Mouse (Mus musculus) liver, embryonic 12.5 days (tissue): ENCODE measurements around the gene Wwc1. TPM values are rescaled to one million over a fixed set of nuclear protein-coding genes. Genes with fewer than 3 reads are reported as not detected.
"Not testable (repeated sequence)": the region's sequence is repeated elsewhere in the genome, so short reads cannot be mapped to it uniquely, and the experiment has no call there.

Experiments used
- ATAC-seq: fragments of 200-750 bp; cut with Nextera tagmentation; 2 replicates; pipeline ENCODE4 v1.8.0; 2017; ENCODE audit warnings: moderate number of reproducible peaks, mild to moderate bottlenecking, moderate library complexity
- H3K27ac ChIP-seq: fragments of 300-500 bp; sonication (generic); 2 replicates; pipeline ENCODE4 v1.5.1; 2016; ENCODE audit warnings: mild to moderate bottlenecking
- H3K27me3 ChIP-seq: fragments of 300-500 bp; sonication (generic); replicated peaks from 2 replicates; pipeline ENCODE4 v1.6.1; 2016; ENCODE audit warnings: mild to moderate bottlenecking, moderate library complexity
- H3K36me3 ChIP-seq: fragments of 300-500 bp; sonication (generic); 2 replicates; pipeline ENCODE4 v1.6.1; 2016; ENCODE audit warnings: mild to moderate bottlenecking, moderate library complexity
- H3K4me1 ChIP-seq: fragments of 300-500 bp; sonication (generic); 2 replicates; pipeline ENCODE4 v1.6.1; 2016
- H3K4me2 ChIP-seq: fragments of 300-500 bp; sonication (generic); 2 replicates; pipeline ENCODE4 v1.6.1; 2016; ENCODE audit warnings: mild to moderate bottlenecking, moderate library complexity
- H3K4me3 ChIP-seq: fragments of 300-500 bp; sonication (generic); 2 replicates; pipeline ENCODE4 v1.5.1; 2016; ENCODE audit warnings: mild to moderate bottlenecking, moderate library complexity
- H3K9ac ChIP-seq: fragments of 300-500 bp; sonication (generic); 2 replicates; pipeline ENCODE4 v1.6.1; 2016; ENCODE audit warnings: mild to moderate bottlenecking, moderate library complexity
- H3K9me3 ChIP-seq: fragments of 300-500 bp; sonication (generic); replicated peaks from 2 replicates; pipeline ENCODE4 v1.6.1; 2016; ENCODE audit warnings: mild to moderate bottlenecking, moderate library complexity
- WGBS: fragments of 180-500 bp; shearing (Covaris S2); methylation state at CpG from one replicate; pipeline ENCODE4 v1.1.7; 2016; ENCODE audit not compliant: insufficient replicate concordance; 5-methylcytosine and 5-hydroxymethylcytosine counted together
- polyA plus RNA-seq: library from polyadenylated mRNA; unstranded; fragments of >200 nt; fragmentation: Nextera tagmentation; extraction: Ambion mirVana; gene quantifications from 2 replicates; pipeline ENCODE4 v1.2.1, GENCODE M21; 2016

Wwc1 gene
- polyA plus RNA-seq, 1 experiment from 2014 or later = 3.0 TPM

DNA sequence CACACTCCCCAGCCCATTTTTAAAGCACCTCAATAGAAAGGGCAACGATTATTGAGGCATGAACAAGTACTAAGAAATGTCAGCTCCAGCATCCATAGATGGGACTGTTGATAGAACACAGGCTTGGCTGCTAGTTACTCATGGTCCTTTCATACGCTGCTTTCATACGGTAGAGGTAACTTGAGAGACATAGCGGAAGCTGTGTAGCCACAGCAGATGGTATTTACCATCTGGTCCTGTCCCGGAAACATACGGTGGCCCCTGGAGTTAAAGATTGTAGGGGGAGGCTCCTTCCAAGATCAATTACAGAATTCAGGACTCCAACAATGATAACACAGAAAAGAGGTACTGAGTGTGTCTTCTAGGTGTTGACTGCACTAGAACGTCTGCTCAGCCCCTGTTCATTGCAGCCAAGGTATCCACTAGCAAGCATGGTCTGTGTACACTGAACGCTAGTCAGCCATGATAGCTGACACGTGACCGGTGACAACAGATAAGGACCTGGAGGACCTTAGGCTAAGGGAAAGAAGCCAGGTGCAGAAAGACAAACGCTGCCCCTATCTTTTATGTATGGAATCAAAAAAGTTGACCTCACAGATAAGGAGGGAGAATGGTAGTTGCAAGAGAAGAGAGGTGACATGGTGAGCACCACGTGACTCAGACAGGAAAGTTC, 122.8 kb downstream of the Wwc1 start:
- ATAC-seq = no peak
- no peak overlapping the region for H3K9ac ChIP-seq
- H3K36me3 ChIP-seq = no peaks in the 10 kb centered on the region
- no peaks in the 10 kb centered on the region for H3K27me3 ChIP-seq
- 62% methylated on average over 12 of the region's 12 CpGs for WGBS
- H3K27ac ChIP-seq = no peak overlapping the region
- no peak overlapping the region for H3K4me2 ChIP-seq
- H3K4me1 ChIP-seq = no peaks in the 10 kb centered on the region
- H3K4me3 ChIP-seq = no peak overlapping the region
- no peaks in the 10 kb centered on the region for H3K9me3 ChIP-seq

GRCm38 (mm10) chr11:35856359-35857040, 123.8 kb downstream of the Wwc1 start:
- Histone ChIP-seq H3K4me3 (no peak overlapping the region), H3K9ac (no peak overlapping the region), H3K36me3 (peaks cover 4% of the 10 kb centered on the region; the same call in 1 of the 2 replicates), H3K27ac (no peak overlapping the region), H3K9me3 (no peaks in the 10 kb centered on the region), H3K4me1 (no peaks in the 10 kb centered on the region), H3K4me2 (no peak overlapping the region), H3K27me3 (no peaks in the 10 kb centered on the region)
- no peak for ATAC-seq
- WGBS = 66% methylated on average over 11 of the region's 11 CpGs

DNA sequence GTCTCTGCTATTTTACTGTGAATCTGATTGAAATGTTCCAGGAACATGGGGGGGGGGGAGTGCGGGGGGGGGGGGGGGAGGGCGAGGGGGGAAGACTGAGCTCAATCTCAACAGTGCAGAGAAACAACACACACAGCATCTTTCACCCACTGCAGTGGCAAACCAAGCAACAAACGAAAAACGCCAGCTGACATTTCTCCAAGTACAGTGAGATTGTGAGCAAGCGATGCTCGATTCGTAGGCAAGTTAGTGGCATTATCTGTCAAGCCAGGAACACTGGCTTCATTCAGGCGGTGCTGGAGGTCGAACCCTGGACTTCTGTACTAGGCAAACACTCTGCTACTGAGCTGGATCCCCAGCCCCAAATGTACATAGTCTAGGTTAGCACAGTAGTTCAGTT, 124.8 kb downstream of the Wwc1 start:
- Histone ChIP-seq H3K9me3 (no peaks in the 10 kb centered on the region), H3K36me3 (peaks cover 9% of the 10 kb centered on the region; the same call in 1 of the 2 replicates), H3K4me2 (no peak overlapping the region), H3K27ac (no peak overlapping the region), H3K27me3 (no peaks in the 10 kb centered on the region), H3K4me1 (no peaks in the 10 kb centered on the region), H3K4me3 (no peak overlapping the region), H3K9ac (no peak overlapping the region)
- WGBS = 82% methylated on average over 7 of the region's 9 CpGs
- no peak for ATAC-seq

GRCm38 (mm10) chr11:35854941-35855340, 125.4 kb downstream of the Wwc1 start:
- Histone ChIP-seq H3K27ac (no peak overlapping the region), H3K4me3 (no peak overlapping the region), H3K36me3 (peaks cover 9% of the 10 kb centered on the region; the same call in 1 of the 2 replicates), H3K4me2 (no peak overlapping the region), H3K4me1 (no peaks in the 10 kb centered on the region), H3K9me3 (no peaks in the 10 kb centered on the region), H3K27me3 (no peaks in the 10 kb centered on the region), H3K9ac (no peak overlapping the region)
- 68% methylated on average over 5 of the region's 5 CpGs for whole genome bisulfite sequencing
- ATAC-seq = no peak

DNA sequence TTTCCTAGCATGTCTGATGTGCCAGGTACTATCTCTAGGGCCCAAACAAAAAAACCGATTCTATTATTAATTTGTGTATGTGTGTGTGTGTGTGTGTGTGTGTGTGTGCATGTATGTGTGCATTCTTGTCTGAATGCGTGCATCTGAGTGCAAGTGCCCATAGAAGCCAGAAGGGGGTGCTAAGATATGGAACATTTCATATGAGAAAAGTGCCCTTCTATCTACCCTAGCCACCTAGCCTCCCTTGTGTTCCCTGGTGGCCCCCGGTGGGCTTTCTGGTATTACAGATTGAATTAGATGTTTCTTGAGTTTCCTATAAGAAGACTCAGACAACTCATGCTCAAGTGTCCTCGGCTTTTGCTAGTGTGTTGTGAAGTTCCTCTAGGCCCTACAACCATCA, 126.7 kb downstream of the Wwc1 start:
- Histone ChIP-seq H3K4me3 (no peak overlapping the region), H3K27me3 (no peaks in the 10 kb centered on the region), H3K9me3 (no peaks in the 10 kb centered on the region), H3K4me1 (no peaks in the 10 kb centered on the region), H3K36me3 (peaks cover 9% of the 10 kb centered on the region; the same call in 1 of the 2 replicates), H3K9ac (no peak overlapping the region), H3K27ac (no peak overlapping the region), H3K4me2 (no peak overlapping the region)
- ATAC-seq = no peak
- 78% methylated on average over 4 of the region's 4 CpGs for WGBS

DNA sequence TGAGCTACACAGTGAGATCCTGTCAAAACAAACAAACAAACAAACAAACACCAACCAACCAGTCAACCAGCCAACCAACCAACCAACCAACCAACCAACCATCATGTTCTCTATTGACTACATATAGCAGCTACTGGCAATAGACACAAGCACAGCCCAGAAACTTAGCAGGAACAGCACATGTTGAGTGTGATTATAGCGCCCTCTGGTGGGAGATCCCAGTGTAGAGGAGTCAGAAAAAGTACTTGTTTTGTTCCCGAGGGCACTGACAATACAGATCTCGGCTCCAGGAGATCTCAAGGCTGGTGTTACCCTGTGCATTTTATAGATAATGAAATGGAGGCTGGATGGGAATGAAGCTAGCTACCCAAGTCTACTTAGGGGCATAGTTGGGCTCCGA, 127.6 kb downstream of the Wwc1 start:
- no peak overlapping the region for H3K4me2 ChIP-seq
- no peak overlapping the region for H3K27ac ChIP-seq
- no peak overlapping the region for H3K4me3 ChIP-seq
- H3K9ac ChIP-seq = no peak overlapping the region
- H3K36me3 ChIP-seq = peaks cover 9% of the 10 kb centered on the region; the same call in 1 of the 2 replicates
- 43% methylated on average over 4 of the region's 4 CpGs for WGBS
- no peaks in the 10 kb centered on the region for H3K27me3 ChIP-seq
- no peak for ATAC-seq
- H3K4me1 ChIP-seq = no peaks in the 10 kb centered on the region
- no peaks in the 10 kb centered on the region for H3K9me3 ChIP-seq

DNA sequence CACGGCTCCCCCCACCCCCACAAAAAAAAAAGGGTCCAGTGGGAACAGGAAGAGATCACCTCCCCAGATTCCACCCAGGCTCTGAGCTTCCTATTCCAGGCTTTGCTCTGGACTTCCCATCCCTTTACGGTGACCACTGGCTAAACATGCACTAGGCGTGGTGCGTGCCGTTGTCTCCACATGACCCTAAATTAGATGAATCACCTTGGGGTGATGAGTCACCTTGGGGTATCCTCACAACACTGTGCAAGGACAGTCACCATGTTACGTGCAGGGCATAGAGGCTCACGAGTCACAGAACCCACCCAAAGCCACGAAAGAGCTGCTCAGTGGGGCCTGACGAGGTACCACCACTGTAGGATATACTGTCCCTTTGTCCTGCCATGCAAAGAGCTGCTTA, 136.0 kb downstream of the Wwc1 start:
- WGBS = 70% methylated on average over 9 of the region's 9 CpGs
- Histone ChIP-seq H3K4me2 (no peak overlapping the region), H3K4me1 (peaks cover 11% of the 10 kb centered on the region), H3K9ac (no peak overlapping the region), H3K9me3 (no peaks in the 10 kb centered on the region), H3K4me3 (no peak overlapping the region), H3K27ac (no peak overlapping the region), H3K27me3 (no peaks in the 10 kb centered on the region), H3K36me3 (no peaks in the 10 kb centered on the region)
- ATAC-seq = no peak

- not testable (repeated sequence) for H3K4me3 ChIP-seq, H3K27ac ChIP-seq, H3K9me3 ChIP-seq, H3K9ac ChIP-seq, H3K27me3 ChIP-seq, H3K4me2 ChIP-seq, H3K36me3 ChIP-seq, ATAC-seq
- 70% methylated on average over 4 of the region's 4 CpGs for WGBS
- H3K4me1 ChIP-seq = peaks cover 24% of the 10 kb centered on the region
Measured at GRCm38 (mm10) chr11:35842560-35842959, 137.8 kb downstream of the Wwc1 start.

DNA sequence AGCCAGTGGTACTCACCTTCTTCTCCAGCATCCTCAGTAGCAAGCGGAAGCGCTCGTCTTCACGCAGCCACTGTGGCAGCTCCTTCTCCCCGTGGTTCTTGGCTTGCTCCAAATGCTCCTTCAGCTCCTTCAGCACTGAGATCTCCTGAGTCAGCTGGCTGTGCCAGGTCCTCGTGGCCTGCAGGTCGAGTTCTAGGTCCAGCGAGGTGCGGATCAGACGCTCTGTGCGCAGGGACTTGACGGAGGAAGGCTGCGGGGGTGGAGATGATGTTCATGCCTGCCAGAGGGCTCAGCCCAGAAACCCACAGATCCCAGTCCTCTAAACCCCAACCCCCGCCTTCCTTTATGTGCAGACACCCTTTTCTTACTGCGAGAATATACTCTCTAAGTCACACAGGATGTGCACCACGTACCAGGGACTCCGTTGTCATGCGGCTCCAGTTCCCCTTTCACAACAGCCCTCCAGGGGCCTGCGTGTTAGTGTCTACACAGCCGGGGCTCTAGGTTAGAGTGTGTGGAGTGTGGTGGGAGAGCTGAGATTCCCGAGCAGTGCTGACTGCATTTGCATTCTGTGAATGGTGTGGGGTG, 138.5 kb downstream of the Wwc1 start:
- 63% methylated on average over 21 of the region's 21 CpGs for WGBS
- no peak overlapping the region for H3K27ac ChIP-seq
- H3K4me1 ChIP-seq = peaks cover 27% of the 10 kb centered on the region
- no peak overlapping the region for H3K9ac ChIP-seq
- H3K36me3 ChIP-seq = no peaks in the 10 kb centered on the region
- H3K4me3 ChIP-seq = no peak overlapping the region
- no peak for ATAC-seq
- no peak overlapping the region for H3K4me2 ChIP-seq
- H3K27me3 ChIP-seq = no peaks in the 10 kb centered on the region
- H3K9me3 ChIP-seq = no peaks in the 10 kb centered on the region

DNA sequence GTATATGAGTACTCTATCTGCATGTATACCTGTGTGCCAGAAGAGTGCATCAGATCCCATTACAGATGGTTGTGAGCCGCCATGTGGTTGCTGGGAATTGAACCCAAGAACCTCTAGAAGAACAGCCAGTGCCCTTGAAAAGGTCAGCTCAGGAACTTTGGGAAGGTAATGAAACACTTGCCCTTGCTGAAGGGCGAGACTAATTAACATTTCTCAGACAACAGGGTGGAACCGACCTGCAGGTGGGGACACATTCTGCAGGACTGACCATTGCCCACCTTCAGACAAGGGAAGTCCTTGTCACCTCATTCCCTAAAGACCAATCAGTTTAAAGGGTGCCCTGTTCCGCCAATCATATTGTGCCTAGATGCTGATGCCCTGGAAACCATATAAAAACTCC, 139.5 kb downstream of the Wwc1 start:
- H3K27ac ChIP-seq, H3K4me3 ChIP-seq, H3K9me3 ChIP-seq, H3K36me3 ChIP-seq, H3K27me3 ChIP-seq, ATAC-seq, H3K9ac ChIP-seq, H3K4me2 ChIP-seq: not testable (repeated sequence)
- peaks cover 27% of the 10 kb centered on the region for H3K4me1 ChIP-seq
- WGBS = 81% methylated on average over 4 of the region's 4 CpGs

DNA sequence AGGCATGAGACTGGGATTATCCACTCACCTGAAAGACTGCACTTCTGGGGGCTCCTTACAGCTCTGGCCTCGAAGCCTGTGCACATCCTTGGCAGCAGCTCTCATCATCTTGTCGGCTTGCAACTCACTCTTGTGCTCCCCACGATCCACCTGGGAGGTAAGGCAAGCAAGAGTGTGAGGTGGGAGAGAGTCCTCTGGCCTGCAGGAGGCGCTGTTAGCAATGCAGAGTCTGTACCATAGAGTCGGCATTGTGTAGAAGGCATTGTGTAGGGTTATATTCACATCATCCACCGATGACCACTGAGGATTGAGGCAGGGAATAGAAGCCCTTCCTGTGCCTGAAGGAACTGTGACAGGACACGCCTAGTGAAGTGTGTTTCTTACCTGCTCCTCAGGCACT, 140.0 kb downstream of the Wwc1 start:
- no peak overlapping the region for H3K4me3 ChIP-seq
- no peaks in the 10 kb centered on the region for H3K27me3 ChIP-seq
- ATAC-seq = no peak
- WGBS = 73% methylated on average over 7 of the region's 7 CpGs
- peaks cover 27% of the 10 kb centered on the region for H3K4me1 ChIP-seq
- no peak overlapping the region for H3K9ac ChIP-seq
- H3K27ac ChIP-seq = no peak overlapping the region
- H3K36me3 ChIP-seq = no peaks in the 10 kb centered on the region
- H3K4me2 ChIP-seq = no peak overlapping the region
- no peaks in the 10 kb centered on the region for H3K9me3 ChIP-seq
